Mouse (Mus musculus): ENCODE results near the gene Igbp1.

Gene Igbp1

GRCm38 (mm10) chrX:100494068-100494978, at the start of gene Igbp1:
TSS of gene Igbp1 (plus strand) at chrX:100494291.
- peak; percentile 88 for DNase-seq (ENCODE audit: low read depth, low spot score)

DNA sequence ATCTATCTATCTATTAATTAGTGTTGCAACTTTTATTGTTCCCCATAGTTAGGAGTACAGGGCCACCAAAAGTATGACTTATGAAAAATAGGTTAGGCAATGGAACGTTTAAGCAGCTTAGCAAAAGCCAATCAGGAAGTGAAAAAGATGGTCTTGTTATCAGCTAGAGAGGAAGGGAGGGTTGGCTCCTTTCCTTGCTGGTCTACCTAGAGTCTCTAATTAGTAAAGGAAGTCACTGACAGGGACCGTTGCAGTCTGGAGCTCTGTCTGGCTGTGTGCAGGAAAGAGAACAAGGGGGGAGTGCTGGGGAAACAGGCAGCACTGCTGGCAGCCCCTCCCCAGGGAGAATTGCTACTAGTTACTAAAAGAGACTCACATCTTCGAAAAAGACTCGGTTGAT, 26.0 kb upstream of the Igbp1 start:
- no peak for DNase-seq (ENCODE audit: low read depth, low spot score)

DNA sequence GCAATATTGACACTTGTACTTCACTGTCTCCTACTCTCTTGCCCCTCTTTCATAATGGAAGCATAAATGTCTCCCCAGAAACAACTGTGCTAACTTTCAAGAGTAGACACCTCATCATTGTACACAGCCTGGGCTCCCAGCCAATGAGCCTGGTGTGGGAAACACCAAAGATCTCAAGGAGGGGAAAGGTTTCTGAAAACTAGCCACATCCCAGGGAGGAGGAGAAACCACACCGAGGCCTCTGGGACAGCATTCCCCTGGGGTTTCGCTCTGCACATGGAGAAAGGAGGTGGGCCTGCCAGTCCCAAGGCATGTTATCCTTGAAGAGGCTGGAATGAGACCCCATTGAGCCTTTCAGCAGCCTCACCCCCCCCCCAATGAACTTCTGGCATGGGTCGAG, 24.0 kb upstream of the Igbp1 start:
- no peak for DNase-seq (ENCODE audit: low read depth, low spot score)

- DNase-seq (ENCODE audit: low read depth, low spot score), result no peak
These were observed 22.6 kb upstream of the Igbp1 start for GRCm38 (mm10) chrX:100471491-100471890.

GRCm38 (mm10) chrX:100475569-100476223, 18.4 kb upstream of the Igbp1 start:
- no peak for DNase-seq (ENCODE audit: low read depth, low spot score)

GRCm38 (mm10) chrX:100480317-100480716, 13.8 kb upstream of the Igbp1 start:
- DNase-seq (ENCODE audit: low read depth, low spot score), result peak; percentile 70

DNA sequence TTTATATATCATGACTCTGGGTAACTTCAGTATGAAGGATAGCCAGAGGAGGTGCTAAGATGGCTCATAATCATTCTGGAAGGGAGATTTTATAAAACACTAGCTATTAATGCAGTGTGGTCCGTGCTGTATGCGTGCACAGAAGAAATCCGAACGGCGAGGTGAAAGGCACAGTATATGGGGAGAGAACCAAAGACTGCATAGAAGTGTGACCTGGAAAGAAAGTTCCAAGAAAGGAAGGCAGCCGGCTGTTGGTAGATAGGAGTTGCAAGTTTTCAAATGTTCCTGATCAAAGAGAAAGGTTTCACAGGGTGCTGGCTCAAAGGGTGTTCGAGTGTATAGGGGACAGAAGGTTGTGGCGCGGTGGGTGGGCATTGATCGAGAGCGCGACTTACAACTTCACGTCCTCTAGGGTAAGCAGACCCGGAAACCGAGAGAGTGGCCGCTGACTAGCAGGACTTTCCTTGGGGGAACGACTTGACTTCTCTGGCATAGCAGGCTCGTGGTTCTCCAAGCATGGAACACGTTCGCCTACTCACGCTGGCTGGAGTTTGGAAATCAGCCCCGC, 507 bp upstream of the Igbp1 start:
- no peak for DNase-seq (ENCODE audit: low read depth, low spot score)

DNA sequence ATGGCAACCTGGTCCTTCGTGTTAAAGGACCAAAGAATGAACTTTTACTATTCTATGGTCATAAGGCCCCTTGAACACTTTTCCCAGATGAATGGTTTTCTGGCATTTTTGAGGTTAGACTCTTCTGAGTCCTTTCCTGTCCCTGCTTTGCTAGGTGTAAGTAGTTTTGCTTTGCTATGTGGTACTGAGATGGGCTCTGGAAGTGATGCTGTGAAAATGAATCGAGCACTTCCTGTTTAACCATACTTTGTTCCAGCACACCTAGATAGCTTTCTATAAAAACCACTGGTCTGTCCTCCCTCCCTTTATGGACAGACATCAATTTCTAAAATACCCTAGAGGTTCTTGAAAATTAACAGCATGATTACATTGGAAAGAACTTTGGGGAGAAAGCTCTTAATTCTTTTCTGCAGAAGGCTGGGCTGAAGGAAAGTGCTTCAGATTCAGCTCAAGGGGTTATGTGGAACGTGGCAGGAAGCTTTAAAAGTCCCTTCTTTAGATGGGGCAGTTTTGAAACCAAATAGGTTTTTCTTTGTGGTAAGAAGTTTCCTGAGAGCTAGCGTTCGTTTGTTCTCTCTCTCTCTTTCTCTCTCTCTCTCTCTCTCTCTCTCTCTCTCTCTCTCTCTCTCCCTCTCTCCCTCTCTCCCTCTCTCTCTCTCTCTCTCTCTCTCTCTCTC, 10.2 kb downstream of the Igbp1 start:
- DNase-seq (ENCODE audit: low read depth, low spot score), result peak; percentile 7

DNA sequence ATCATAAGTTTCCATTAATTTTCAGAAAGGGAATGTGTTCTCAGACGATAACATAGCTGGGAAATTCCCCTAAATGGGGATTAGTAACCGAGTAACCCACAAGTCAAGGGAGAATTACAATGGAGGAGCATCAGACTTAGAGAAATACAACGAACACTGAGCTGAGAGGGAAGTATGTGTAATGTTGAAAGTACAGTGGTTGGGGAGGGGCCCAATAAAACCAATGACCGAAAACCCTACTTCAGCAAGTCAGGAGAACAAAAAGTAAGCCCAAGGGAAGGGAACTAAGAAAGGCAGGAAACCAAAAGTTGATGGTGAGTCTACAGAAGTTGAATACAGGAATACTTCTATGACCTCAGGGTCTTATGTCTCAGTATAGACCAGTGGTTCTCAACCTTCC, 14.1 kb downstream of the Igbp1 start:
- DNase-seq (ENCODE audit: low read depth, low spot score), result no peak

DNA sequence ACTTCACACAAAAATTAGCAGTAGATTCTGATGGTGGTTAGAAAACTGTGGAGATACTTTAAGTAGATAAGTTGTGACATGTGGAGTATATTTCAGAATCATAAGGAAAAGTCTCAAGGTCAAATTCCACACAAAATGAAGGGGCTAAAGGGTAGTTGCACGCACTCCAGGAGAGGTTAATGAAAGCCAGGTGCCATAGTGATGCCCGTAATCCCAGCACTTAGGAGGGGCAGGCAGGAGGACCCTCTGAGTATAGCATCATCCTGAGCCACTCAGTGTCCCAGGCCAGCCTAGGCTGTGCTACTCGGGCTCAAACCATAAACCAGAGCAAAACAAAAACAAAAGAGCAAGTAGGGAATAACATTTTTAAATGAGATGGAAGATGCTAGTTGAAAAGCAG, 15.8 kb downstream of the Igbp1 start:
- DNase-seq (ENCODE audit: low read depth, low spot score), result no peak

DNA sequence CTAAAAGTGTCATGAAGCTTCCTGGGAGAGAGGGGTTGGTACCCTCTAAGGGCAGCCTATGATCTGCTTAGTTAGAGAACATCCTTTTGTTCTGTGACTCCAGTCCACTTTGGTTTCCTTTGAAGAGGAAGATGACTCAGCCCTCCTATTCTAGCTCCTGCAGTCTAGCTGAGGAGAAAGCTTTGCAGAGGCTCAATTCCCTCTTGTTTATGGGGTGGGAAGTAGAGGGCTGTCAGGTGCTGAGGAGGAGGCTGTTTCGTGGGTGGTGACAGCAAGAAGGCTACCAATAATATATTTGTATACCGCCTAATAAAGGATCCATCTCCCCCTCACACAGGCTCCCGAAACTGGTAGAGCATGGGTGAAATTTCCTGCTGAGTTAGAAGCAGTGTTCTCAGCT, 22.6 kb downstream of the Igbp1 start:
- DNase-seq (ENCODE audit: low read depth, low spot score), result no peak

DNA sequence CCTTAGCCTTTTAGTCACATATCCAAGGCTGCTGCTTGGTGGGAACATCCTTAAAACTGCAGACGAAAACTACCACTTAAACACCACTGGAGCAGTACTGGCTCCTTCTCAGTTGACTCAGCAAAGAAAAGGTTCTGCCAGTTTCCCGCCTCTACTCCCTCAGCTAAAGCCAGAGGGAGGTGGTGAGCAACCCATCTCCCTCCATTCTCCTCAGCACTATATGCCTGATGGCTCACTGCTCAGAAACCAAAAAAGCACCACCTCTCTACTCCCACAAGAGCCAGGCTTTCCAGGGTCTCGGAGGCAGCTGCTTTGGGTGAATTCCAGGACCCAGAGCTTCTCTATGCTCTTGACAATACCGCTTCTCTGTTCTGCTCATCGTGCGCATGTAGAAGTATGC, 23.5 kb downstream of the Igbp1 start:
- DNase-seq (ENCODE audit: low read depth, low spot score), result no peak

DNA sequence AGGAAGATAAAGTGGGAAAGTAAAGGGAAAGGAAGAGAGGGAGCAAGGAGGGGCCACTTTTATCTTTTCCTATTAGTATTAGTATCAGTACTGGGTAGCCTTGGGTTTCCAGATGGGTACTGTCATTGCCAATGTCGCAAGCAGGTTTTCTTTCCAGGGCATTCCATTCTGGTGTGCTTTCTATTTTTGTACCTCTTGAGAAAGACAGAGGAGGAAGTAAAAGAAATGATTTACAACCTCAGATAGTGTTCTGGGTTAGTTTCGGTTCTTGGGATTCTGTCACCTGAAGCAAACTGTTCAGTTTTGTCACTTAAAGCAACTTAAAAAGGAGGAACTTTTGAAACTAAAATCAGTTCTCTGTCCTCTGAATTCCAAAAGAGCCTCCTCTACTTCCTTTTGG, 24.4 kb downstream of the Igbp1 start:
- DNase-seq (ENCODE audit: low read depth, low spot score), result no peak

GRCm38 (mm10) chrX:100524471-100524870, 30.4 kb downstream of the Igbp1 start, which contains the start of gene Dgat2l6:
TSS of gene Dgat2l6 (plus strand) at chrX:100524838.
- no peak for DNase-seq (ENCODE audit: low read depth, low spot score)

DNA sequence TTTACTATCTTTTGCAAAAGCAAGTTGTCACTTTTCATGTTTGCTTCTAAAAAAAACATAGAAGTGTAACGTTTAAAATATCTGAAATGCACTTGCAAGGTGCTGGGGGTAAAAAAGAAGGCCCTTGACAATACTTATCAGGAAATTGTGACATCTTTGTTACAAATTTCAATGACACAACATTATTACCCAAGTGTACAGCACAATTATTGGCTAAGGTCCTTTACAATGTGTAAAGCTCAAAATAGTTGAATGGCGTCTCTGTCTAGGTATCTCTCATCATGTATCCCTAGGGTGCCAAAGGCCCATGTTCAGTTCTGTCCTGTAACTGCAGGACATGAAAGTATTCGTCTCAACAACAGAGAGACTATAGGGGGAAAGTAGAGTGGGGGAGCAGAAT, 61.9 kb downstream of the Igbp1 start:
- no peak for DNase-seq (ENCODE audit: low read depth, low spot score)

DNA sequence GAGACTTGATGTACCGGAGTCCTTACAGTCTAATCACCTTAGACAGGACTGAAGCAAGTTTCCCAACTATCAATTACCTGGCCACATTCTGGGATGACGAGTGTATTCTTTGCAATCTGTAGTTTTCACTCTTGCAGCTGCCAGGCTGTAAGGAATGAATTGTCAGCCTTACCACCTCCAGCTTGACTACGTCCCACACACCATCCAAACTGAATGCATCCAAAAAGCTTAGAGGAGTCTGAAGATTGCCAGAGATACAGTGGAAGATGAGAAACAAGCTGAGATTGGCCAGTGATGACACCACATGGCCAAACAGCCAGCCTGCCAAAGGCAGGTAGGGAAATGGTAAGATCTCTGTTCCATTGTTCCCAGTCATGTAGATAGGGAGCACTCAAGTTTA, 71.6 kb downstream of the Igbp1 start:
- no peak for DNase-seq (ENCODE audit: low read depth, low spot score)
